Mouse (Mus musculus) subcutaneous adipose tissue, adult 2 months (tissue): Measurements from ENCODE around the gene Smndc1. TPM values are rescaled to one million over a fixed set of nuclear protein-coding genes. Genes with fewer than 3 reads are reported as not detected.

Experiments used
- polyA plus RNA-seq: library from polyadenylated mRNA; depleted of rRNA; stranded (reverse); fragments of >200 nt; gene quantifications from 2 replicates; pipeline ENCODE4 v1.2.3, GENCODE M21; 2012; ENCODE audit warnings: low replicate concordance; rRNA removed

Smndc1 gene
- polyA plus RNA-seq: 5.2 and 6.7 TPM in 2 replicates

GRCm38 (mm10) chr19:53390495-53391007 is at the start of gene Smndc1:
Smndc1 (minus strand) TSS chr19:53390578.

GRCm38 (mm10) chr19:53371666-53372065 is 18.7 kb downstream of the Smndc1 start, which contains the start of gene Gm10197:
Gm10197 (minus strand) TSS chr19:53371766.

Other genes with a start within 250 kb of the Smndc1 start
- 17.3 and 21.4 TPM in 2 replicates for gene Mxi1, start 80.1 kb downstream of the Smndc1 start, polyA plus RNA-seq
- not detected in 2 replicates for gene Gm10197, start 18.8 kb downstream of the Smndc1 start, polyA plus RNA-seq
- gene Dusp5, start 138.5 kb upstream of the Smndc1 start, polyA plus RNA-seq: 2.3 and 4.3 TPM in 2 replicates
- gene Nutf2-ps1, start 198.5 kb upstream of the Smndc1 start, polyA plus RNA-seq: 127 and 165 TPM in 2 replicates
- gene Smc3, start 209.8 kb upstream of the Smndc1 start, polyA plus RNA-seq: 3.5 and 7.3 TPM in 2 replicates